Mouse (Mus musculus) B cell, adult 2 months (primary cell): ENCODE measurements around the gene Klhl7.

Experiments
- DNase-seq, 2 experiments: peaks; one replicate each; pipeline ENCODE4 v3.0.0; 2022

The Klhl7 gene

GRCm38 (mm10) chr5:24181514-24182295 is 81.3 kb downstream of the Klhl7 start:
- no peak for DNase-seq

GRCm38 (mm10) chr5:24182296-24182734 is 81.9 kb downstream of the Klhl7 start:
- DNase-seq = no peak

GRCm38 (mm10) chr5:24183096-24183495 is 82.7 kb downstream of the Klhl7 start:
- DNase-seq = no peak

- no peak for DNase-seq
These were observed 83.6 kb downstream of the Klhl7 start for GRCm38 (mm10) chr5:24184011-24184410.

GRCm38 (mm10) chr5:24188476-24188875 is 88.1 kb downstream of the Klhl7 start:
- DNase-seq = no peak

- DNase-seq = no peak
These were observed 91.4 kb downstream of the Klhl7 start for GRCm38 (mm10) chr5:24191821-24192220.

- DNase-seq = no peak
These were observed 100.6 kb downstream of the Klhl7 start for GRCm38 (mm10) chr5:24201006-24201405.

GRCm38 (mm10) chr5:24202492-24202891 is 102.1 kb downstream of the Klhl7 start:
- DNase-seq = no peak

GRCm38 (mm10) chr5:24203266-24203665 is 102.9 kb downstream of the Klhl7 start:
- no peak for DNase-seq

GRCm38 (mm10) chr5:24207965-24208364 is 107.6 kb downstream of the Klhl7 start:
- DNase-seq = no peak

- no peak for DNase-seq
These were observed 108.1 kb downstream of the Klhl7 start for GRCm38 (mm10) chr5:24208505-24208904.
